ENCODE assay signal across 10 mouse cellular contexts in genomic region chr9:123769532-123769931, GRCm38 (mm10). TPM values are rescaled to one million over a fixed set of nuclear protein-coding genes. Genes with fewer than 3 reads are reported as not detected.
DNase-seq lines count a peak whose midpoint lies in the region; ATAC-seq and TF ChIP-seq lines count a peak whose summit lies in the region.
"Had no signal": no experiment of that assay in that cellular context is flagged by ENCODE, and none has a peak within 500 bp of the region (broad histone marks: within the 10 kb centered on the region; RNA-seq: fewer than 3 reads in every experiment).

No protein-coding gene starts in this region.

- TF ChIP-seq CTCF in intestine, postnatal 0 days (IDR thresholded peaks at IDR 0.05; ENCODE audit: low read depth): no peak

- H3K4me1 ChIP-seq in intestine, embryonic 16.5 days (ENCODE audit: control insufficient read depth, insufficient read depth, low read length): no peaks in the 10 kb centered on the region
- H3K4me1 ChIP-seq in intestine, postnatal 0 days (replicated peaks; ENCODE audit: control insufficient read depth, insufficient read depth, low read length): no peaks in the 10 kb centered on the region
- no peaks in the 10 kb centered on the region for H3K4me1 ChIP-seq in midbrain, embryonic 10.5 days
- H3K4me1 ChIP-seq: hindbrain, embryonic 10.5 days; liver, embryonic 13.5 days had no signal

- H3K9ac ChIP-seq in intestine, embryonic 16.5 days (ENCODE audit: low read depth, low read length): no peak overlapping the region
- H3K9ac ChIP-seq in intestine, postnatal 0 days (ENCODE audit: low read depth, low read length): no peak overlapping the region
- H3K9ac ChIP-seq: liver, embryonic 13.5 days had no signal

- WGBS in intestine, embryonic 16.5 days: 42% methylated on average over 6 of the region's 6 CpGs
- 42% methylated on average over 6 of the region's 6 CpGs for WGBS in intestine, postnatal 0 days
- WGBS in midbrain, embryonic 10.5 days: 71% methylated on average over 6 of the region's 6 CpGs

- H3K27me3 ChIP-seq in intestine, embryonic 16.5 days (replicated peaks; ENCODE audit: control insufficient read depth, insufficient read depth, low read length): no peaks in the 10 kb centered on the region
- H3K27me3 ChIP-seq in intestine, postnatal 0 days (replicated peaks; ENCODE audit: control insufficient read depth, insufficient read depth, low read length): no peaks in the 10 kb centered on the region
- no peaks in the 10 kb centered on the region for H3K27me3 ChIP-seq in midbrain, embryonic 10.5 days (ENCODE audit: low read depth, poor library complexity, severe bottlenecking)
- H3K27me3 ChIP-seq: liver, embryonic 13.5 days had no signal

- no peak overlapping the region for H3K4me3 ChIP-seq in intestine, embryonic 16.5 days (ENCODE audit: low read length)
- no peak overlapping the region for H3K4me3 ChIP-seq in intestine, postnatal 0 days (ENCODE audit: low read depth, low read length)
- no peak overlapping the region for H3K4me3 ChIP-seq in midbrain, embryonic 10.5 days
- H3K4me3 ChIP-seq: hindbrain, embryonic 10.5 days; liver, embryonic 13.5 days had no signal

- H3K4me2 ChIP-seq in intestine, embryonic 16.5 days (ENCODE audit: low read depth, low read length): no peak overlapping the region
- no peak overlapping the region for H3K4me2 ChIP-seq in intestine, postnatal 0 days (replicated peaks; ENCODE audit: low read depth)
- H3K4me2 ChIP-seq: liver, embryonic 13.5 days had no signal

- no peaks in the 10 kb centered on the region for H3K36me3 ChIP-seq in intestine, embryonic 16.5 days (ENCODE audit: control insufficient read depth, insufficient read depth, low read length)
- no peaks in the 10 kb centered on the region for H3K36me3 ChIP-seq in intestine, postnatal 0 days (ENCODE audit: control insufficient read depth, insufficient read depth)
- H3K36me3 ChIP-seq in midbrain, embryonic 10.5 days: no peaks in the 10 kb centered on the region
- H3K36me3 ChIP-seq: hindbrain, embryonic 10.5 days; liver, embryonic 13.5 days had no signal

- no peaks in the 10 kb centered on the region for H3K9me3 ChIP-seq in intestine, embryonic 16.5 days (ENCODE audit: control insufficient read depth, low read length)
- no peaks in the 10 kb centered on the region for H3K9me3 ChIP-seq in intestine, postnatal 0 days (ENCODE audit: control insufficient read depth)
- H3K9me3 ChIP-seq in midbrain, embryonic 10.5 days (replicated peaks): no peaks in the 10 kb centered on the region
- H3K9me3 ChIP-seq: hindbrain, embryonic 10.5 days; liver, embryonic 13.5 days had no signal

- peak; percentile 15 for DNase-seq in lung, postnatal 36 days
- DNase-seq in lung, postnatal 25 days (ENCODE audit: low spot score): no peak
- peak; percentile 50 for DNase-seq in thymus, postnatal 25 days
- no peak for DNase-seq in midbrain, embryonic 10.5 days (ENCODE audit: low spot score)
- DNase-seq: liver, embryonic 13.5 days had no signal

- H3K27ac ChIP-seq in intestine, embryonic 16.5 days (ENCODE audit: low read length): peak overlapping the region; percentile 37; the same call in 1 of the 2 replicates
- H3K27ac ChIP-seq in intestine, postnatal 0 days (ENCODE audit: low read depth, low read length): no peak overlapping the region
- no peak overlapping the region for H3K27ac ChIP-seq in midbrain, embryonic 10.5 days (replicated peaks)
- H3K27ac ChIP-seq: hindbrain, embryonic 10.5 days; liver, embryonic 13.5 days had no signal

- 0 out of 2 replicates have a peak, but pooled peaks have one; percentile 21 for ATAC-seq in intestine, embryonic 16.5 days
- ATAC-seq in intestine, postnatal 0 days: no peak
- ATAC-seq in megakaryocyte, adult 5-6 weeks (ENCODE audit: poor library complexity, severe bottlenecking): peak; percentile 95
- no peak for ATAC-seq in inflammation-experienced regulatory T-cells, adult 6 months

RNA-seq across cellular contexts. Expression of gene Cxcr6, which starts 36.7 kb away (rescaled TPM):
- polyA plus RNA-seq in intestine, embryonic 16.5 days (2015; fragmentation: Nextera tagmentation; extraction: Ambion mirVana): 1.8 and 2.0 TPM in 2 replicates
- 0.90 and 1.3 TPM in 2 replicates for polyA plus RNA-seq in intestine, postnatal 0 days (2015; fragmentation: Nextera tagmentation; extraction: Ambion mirVana)
- total RNA-seq in megakaryocyte, adult 5-6 weeks (2015): 1.4 and 3.7 TPM in 2 replicates
- total RNA-seq in megakaryocyte, adult 5-6 weeks (2017): 0.89 and 2.7 TPM in 2 replicates
- 100 to 1,000 TPM; 136 to 568 (median 166) TPM for polyA plus RNA-seq in inflammation-experienced regulatory T-cells, adult 6 months (2017; shearing (Covaris generic))
- polyA plus RNA-seq in midbrain, embryonic 10.5 days (2016; fragmentation: Nextera tagmentation; extraction: Ambion mirVana): 0.17 and 0.25 TPM in 2 replicates
- polyA plus RNA-seq: hindbrain, embryonic 10.5 days had no signal

RNA-seq across cellular contexts. Expression of gene Lztfl1, which starts 52.0 kb away (rescaled TPM):
- polyA plus RNA-seq in intestine, embryonic 16.5 days (2015; fragmentation: Nextera tagmentation; extraction: Ambion mirVana): 33.5 and 36.7 TPM in 2 replicates
- 25.0 and 26.1 TPM in 2 replicates for polyA plus RNA-seq in intestine, postnatal 0 days (2015; fragmentation: Nextera tagmentation; extraction: Ambion mirVana)
- 23.5 and 31.5 TPM in 2 replicates for total RNA-seq in megakaryocyte, adult 5-6 weeks (2015)
- 25.5 and 26.1 TPM in 2 replicates for total RNA-seq in megakaryocyte, adult 5-6 weeks (2017)
- 10 to 100 TPM; 33.3 to 59.2 (median 57.6) TPM for polyA plus RNA-seq in inflammation-experienced regulatory T-cells, adult 6 months (2017; shearing (Covaris generic))
- 40.2 and 43.9 TPM in 2 replicates for polyA plus RNA-seq in midbrain, embryonic 10.5 days (2016; fragmentation: Nextera tagmentation; extraction: Ambion mirVana)

Comparison
In these comparisons a context has a peak if more than half of its experiments do, and no peak if none do; other contexts are left out.
1. ATAC-seq: peak in intestine, embryonic 16.5 days (single experiment) and megakaryocyte, adult 5-6 weeks (single experiment); none in intestine, postnatal 0 days (single experiment) and inflammation-experienced regulatory T-cells, adult 6 months (single experiment).
2. DNase-seq: peak in lung, postnatal 36 days (single experiment) and thymus, postnatal 25 days (single experiment); none in lung, postnatal 25 days (single experiment) and midbrain, embryonic 10.5 days (single experiment).
3. RNA of gene Cxcr6, which starts 36.7 kb away (polyA plus RNA-seq): 136 to 568 TPM in inflammation-experienced regulatory T-cells, adult 6 months; 1.8 to 2.0 TPM in intestine, embryonic 16.5 days, 0.90 to 1.3 TPM in intestine, postnatal 0 days and 0.17 to 0.25 TPM in midbrain, embryonic 10.5 days; every median in the first group is over 10 times any median in the second.